Mouse (Mus musculus) heart, postnatal 0 days (tissue): ENCODE data around the gene Rpl36al. TPM values are rescaled to one million over a fixed set of nuclear protein-coding genes. Genes with fewer than 3 reads are reported as not detected.
A peak's percentile ranks its signal among the peaks of the same experiment; 100 is the strongest.

Experiments
- ATAC-seq: fragments of 200-750 bp; cut with Nextera tagmentation; 2 replicates; pipeline ENCODE4 v1.8.0; 2017; ENCODE audit warnings: low read depth, moderate number of reproducible peaks, moderate library complexity; ENCODE audit not compliant: insufficient read depth
- DNase-seq: peaks from one replicate; pipeline ENCODE4 v3.0.0-alpha.2; 2016; ENCODE audit warnings: low spot score
- H3K27ac ChIP-seq: fragments of 300-500 bp; sonication (generic); 2 replicates; pipeline ENCODE4 v1.5.1; 2014; ENCODE audit warnings: low read depth, mild to moderate bottlenecking
- H3K27me3 ChIP-seq: fragments of 300-500 bp; sonication (generic); 2 replicates; pipeline ENCODE4 v1.6.1; 2014; ENCODE audit warnings: low read length, mixed read lengths; ENCODE audit not compliant: control insufficient read depth, insufficient read depth
- H3K36me3 ChIP-seq: fragments of 300-500 bp; sonication (generic); replicated peaks from 2 replicates; pipeline ENCODE4 v1.6.1; 2014; ENCODE audit warnings: low read length, mixed read lengths; ENCODE audit not compliant: control insufficient read depth, insufficient read depth
- H3K4me1 ChIP-seq: fragments of 300-500 bp; sonication (generic); 2 replicates; pipeline ENCODE4 v1.6.1; 2014; ENCODE audit warnings: antibody characterized with exemption; ENCODE audit not compliant: control insufficient read depth, insufficient read depth
- H3K4me2 ChIP-seq: fragments of 300-500 bp; sonication (generic); 2 replicates; pipeline ENCODE4 v1.6.1; 2014; ENCODE audit warnings: low read depth, mild to moderate bottlenecking, low read length, moderate library complexity
- H3K4me3 ChIP-seq: fragments of 300-500 bp; sonication (generic); 2 replicates; pipeline ENCODE4 v1.5.1; 2014; ENCODE audit warnings: low read depth, low read length
- H3K9ac ChIP-seq: fragments of 300-500 bp; sonication (generic); replicated peaks from 2 replicates; pipeline ENCODE4 v1.6.1; 2014; ENCODE audit warnings: low read depth, low read length, mixed read lengths
- H3K9me3 ChIP-seq: fragments of 300-500 bp; sonication (generic); replicated peaks from 2 replicates; pipeline ENCODE4 v1.6.1; 2016; ENCODE audit warnings: low read length; ENCODE audit not compliant: control insufficient read depth
- CTCF ChIP-seq: IDR thresholded peaks from 2 replicates; pipeline ENCODE4 v1.5.1; 2016; ENCODE audit warnings: antibody characterized with exemption, control low read depth, low read depth
- EP300 ChIP-seq: IDR thresholded peaks from 2 replicates; pipeline ENCODE4 v1.6.1; 2016; ENCODE audit warnings: antibody characterized with exemption, low read depth
- WGBS: fragments of 180-500 bp; shearing (Covaris S2); extraction: QIAGEN DNeasy Blood & Tissue Kit; methylation state at CpG from one replicate; pipeline ENCODE4 v1.1.7; 2014; 5-methylcytosine and 5-hydroxymethylcytosine counted together
- microRNA-seq: library from miRNA; unstranded; fragments of <30 nt; microRNA quantifications from one replicate; pipeline ENCODE4, GENCODE M21; 2016
- polyA plus RNA-seq: library from polyadenylated mRNA; unstranded; fragments of >200 nt; fragmentation: Nextera tagmentation; extraction: Ambion mirVana; gene quantifications from 2 replicates; pipeline ENCODE4 v1.2.1, GENCODE M21; 2015
- total RNA-seq: library from RNA; depleted of rRNA; stranded (reverse); fragments of >200 nt; gene quantifications from 2 replicates; pipeline ENCODE4 v1.2.3, GENCODE M21; 2014; ENCODE audit warnings: low replicate concordance; rRNA removed

Gene Rpl36al
- total and polyA plus RNA-seq, 2 experiments from 2014 or later: 86.3 to 502 TPM

DNA sequence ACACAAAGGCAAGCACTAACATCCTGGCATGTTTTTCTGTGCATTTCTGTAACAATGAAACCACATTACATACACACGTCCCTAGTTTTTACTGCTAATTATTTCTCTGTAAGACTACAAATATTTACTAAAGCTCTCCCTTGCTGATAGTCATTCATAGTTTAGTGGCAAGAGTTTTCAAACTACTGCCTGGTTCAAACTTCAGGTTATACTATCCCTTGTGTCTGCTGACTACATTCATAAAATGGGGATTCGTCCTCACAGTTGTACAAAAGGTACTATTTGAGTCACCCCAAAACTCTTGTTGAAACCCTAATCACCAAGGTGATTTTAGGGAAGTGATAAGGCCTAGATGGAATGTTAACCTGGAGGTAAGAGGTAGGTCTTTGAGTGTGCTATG, 28.0 kb downstream of the Rpl36al start:
- 78% methylated on average over 2 of the region's 2 CpGs for WGBS
- no peak for ATAC-seq
- Histone ChIP-seq H3K9ac (no peak overlapping the region), H3K27ac (no peak overlapping the region), H3K9me3 (no peaks in the 10 kb centered on the region), H3K27me3 (no peaks in the 10 kb centered on the region), H3K4me2 (no peak overlapping the region), H3K36me3 (peaks cover 22% of the 10 kb centered on the region), H3K4me1 (peaks cover 8% of the 10 kb centered on the region), H3K4me3 (no peak overlapping the region)
- no peak for DNase-seq
- TF ChIP-seq CTCF (no peak), EP300 (no peak)

- Histone ChIP-seq H3K27me3 (no peaks in the 10 kb centered on the region), H3K9ac (no peak overlapping the region), H3K9me3 (no peaks in the 10 kb centered on the region), H3K4me1 (no peaks in the 10 kb centered on the region), H3K4me3 (no peak overlapping the region), H3K36me3 (no peaks in the 10 kb centered on the region), H3K4me2 (no peak overlapping the region), H3K27ac (no peak overlapping the region)
- ATAC-seq (no peak), DNase-seq (no peak)
- no peak for TF ChIP-seq CTCF
- 77% methylated on average over 13 of the region's 13 CpGs for WGBS
Observed at GRCm38 (mm10) chr12:69150049-69150448, 33.8 kb downstream of the Rpl36al start.

- no peaks in the 10 kb centered on the region for H3K4me1 ChIP-seq
- H3K4me2 ChIP-seq: no peak overlapping the region
- H3K9me3 ChIP-seq: no peaks in the 10 kb centered on the region
- WGBS: 78% methylated on average over 5 of the region's 5 CpGs
- no peaks in the 10 kb centered on the region for H3K36me3 ChIP-seq
- ATAC-seq (peak; percentile 30; the same call in 1 of the 2 replicates), DNase-seq (no peak)
- no peak overlapping the region for H3K4me3 ChIP-seq
- TF ChIP-seq CTCF (no peak), EP300 (no peak)
- no peaks in the 10 kb centered on the region for H3K27me3 ChIP-seq
- H3K9ac ChIP-seq: no peak overlapping the region
- H3K27ac ChIP-seq: no peak overlapping the region
Observed at GRCm38 (mm10) chr12:69147166-69147735, 36.6 kb downstream of the Rpl36al start.

GRCm38 (mm10) chr12:69143460-69143859, 40.4 kb downstream of the Rpl36al start:
- Histone ChIP-seq H3K4me3 (no peak overlapping the region), H3K9ac (no peak overlapping the region), H3K9me3 (no peaks in the 10 kb centered on the region), H3K4me2 (no peak overlapping the region), H3K4me1 (no peaks in the 10 kb centered on the region), H3K27me3 (no peaks in the 10 kb centered on the region), H3K27ac (no peak overlapping the region), H3K36me3 (no peaks in the 10 kb centered on the region)
- TF ChIP-seq CTCF: no peak
- no peak for TF ChIP-seq EP300
- WGBS: 85% methylated on average over 6 of the region's 6 CpGs
- DNase-seq: no peak
- no peak for ATAC-seq

- DNase-seq (no peak), ATAC-seq (no peak)
- TF ChIP-seq CTCF (no peak), EP300 (no peak)
- WGBS: 79% methylated on average over 7 of the region's 7 CpGs
- no peaks in the 10 kb centered on the region for H3K27me3 ChIP-seq
- no peaks in the 10 kb centered on the region for H3K9me3 ChIP-seq
- no peaks in the 10 kb centered on the region for H3K36me3 ChIP-seq
- no peak overlapping the region for H3K4me3 ChIP-seq
- no peak overlapping the region for H3K9ac ChIP-seq
- H3K4me2 ChIP-seq: no peak overlapping the region
- H3K27ac ChIP-seq: no peak overlapping the region
- no peaks in the 10 kb centered on the region for H3K4me1 ChIP-seq
Observed at GRCm38 (mm10) chr12:69139841-69140240, 44.0 kb downstream of the Rpl36al start.

- H3K4me3 ChIP-seq: no peak overlapping the region
- no peaks in the 10 kb centered on the region for H3K4me1 ChIP-seq
- WGBS: 76% methylated on average over 3 of the region's 3 CpGs
- no peak overlapping the region for H3K9ac ChIP-seq
- no peaks in the 10 kb centered on the region for H3K27me3 ChIP-seq
- no peaks in the 10 kb centered on the region for H3K9me3 ChIP-seq
- DNase-seq (no peak), ATAC-seq (no peak)
- H3K4me2 ChIP-seq: no peak overlapping the region
- no peak overlapping the region for H3K27ac ChIP-seq
- no peak for TF ChIP-seq EP300
- TF ChIP-seq CTCF: no peak
- no peaks in the 10 kb centered on the region for H3K36me3 ChIP-seq
Observed at GRCm38 (mm10) chr12:69139201-69139600, 44.7 kb downstream of the Rpl36al start.

Small RNAs within 50 kb of the gene (microRNA-seq; reads per million reads assigned to microRNA genes)
- gene Gm47287: not detected
- gene Gm47295: 1.1 reads per million

Other genes starting within 250 kb of the Rpl36al start
- 67.6 and 219 TPM in 2 replicates for gene Rps29, start 24.9 kb downstream of the Rpl36al start, total RNA-seq
- 1,581 and 1,638 TPM in 2 replicates for gene Rps29, start 24.9 kb downstream of the Rpl36al start, polyA plus RNA-seq
- 3.9 TPM in 1 of 2 replicates, not detected in the other for gene Lrr1, start 15.3 kb downstream of the Rpl36al start, total RNA-seq
- gene Lrr1, start 15.3 kb downstream of the Rpl36al start, polyA plus RNA-seq: 4.0 and 5.1 TPM in 2 replicates
- gene Mgat2, start 74 bp upstream of the Rpl36al start, total RNA-seq: 43.1 and 55.0 TPM in 2 replicates
- gene Mgat2, start 74 bp upstream of the Rpl36al start, polyA plus RNA-seq: 28.2 and 29.9 TPM in 2 replicates
- gene Gm49383, start 13.0 kb upstream of the Rpl36al start, total RNA-seq: 6.3 and 13.1 TPM in 2 replicates
- gene Gm49383, start 13.0 kb upstream of the Rpl36al start, polyA plus RNA-seq: 7.9 and 8.6 TPM in 2 replicates
- gene Dnaaf2, start 14.3 kb upstream of the Rpl36al start, total RNA-seq: 1.8 and 3.7 TPM in 2 replicates
- 3.8 and 4.8 TPM in 2 replicates for gene Dnaaf2, start 14.3 kb upstream of the Rpl36al start, polyA plus RNA-seq
- 0.46 and 7.1 TPM in 2 replicates for gene Gm49384, start 20.2 kb upstream of the Rpl36al start, total RNA-seq
- gene Gm49384, start 20.2 kb upstream of the Rpl36al start, polyA plus RNA-seq: 5.5 and 6.1 TPM in 2 replicates
- gene Pole2, start 44.1 kb upstream of the Rpl36al start, total RNA-seq: 0.88 and 2.2 TPM in 2 replicates
- 5.0 and 5.2 TPM in 2 replicates for gene Pole2, start 44.1 kb upstream of the Rpl36al start, polyA plus RNA-seq
- gene Klhdc1, start 57.1 kb upstream of the Rpl36al start, total RNA-seq: 4.0 and 9.7 TPM in 2 replicates
- gene Klhdc1, start 57.1 kb upstream of the Rpl36al start, polyA plus RNA-seq: 19.1 and 24.9 TPM in 2 replicates
- 168 and 198 TPM in 2 replicates for gene Klhdc2, start 112.6 kb upstream of the Rpl36al start, total RNA-seq
- gene Klhdc2, start 112.6 kb upstream of the Rpl36al start, polyA plus RNA-seq: 128 and 134 TPM in 2 replicates
- gene Nemf, start 173.1 kb upstream of the Rpl36al start, total RNA-seq: 12.1 and 23.2 TPM in 2 replicates
- 45.7 and 45.9 TPM in 2 replicates for gene Nemf, start 173.1 kb upstream of the Rpl36al start, polyA plus RNA-seq
- gene Arf6, start 188.1 kb upstream of the Rpl36al start, total RNA-seq: 115 and 155 TPM in 2 replicates
- 32.4 and 35.6 TPM in 2 replicates for gene Arf6, start 188.1 kb upstream of the Rpl36al start, polyA plus RNA-seq
- not detected in 2 replicates for gene Gm9887, start 188.4 kb upstream of the Rpl36al start, total RNA-seq
- 0.55 and 1.9 TPM in 2 replicates for gene Gm9887, start 188.4 kb upstream of the Rpl36al start, polyA plus RNA-seq